ENCODE assay signal across 8 mouse cellular contexts in the genomic region with DNA sequence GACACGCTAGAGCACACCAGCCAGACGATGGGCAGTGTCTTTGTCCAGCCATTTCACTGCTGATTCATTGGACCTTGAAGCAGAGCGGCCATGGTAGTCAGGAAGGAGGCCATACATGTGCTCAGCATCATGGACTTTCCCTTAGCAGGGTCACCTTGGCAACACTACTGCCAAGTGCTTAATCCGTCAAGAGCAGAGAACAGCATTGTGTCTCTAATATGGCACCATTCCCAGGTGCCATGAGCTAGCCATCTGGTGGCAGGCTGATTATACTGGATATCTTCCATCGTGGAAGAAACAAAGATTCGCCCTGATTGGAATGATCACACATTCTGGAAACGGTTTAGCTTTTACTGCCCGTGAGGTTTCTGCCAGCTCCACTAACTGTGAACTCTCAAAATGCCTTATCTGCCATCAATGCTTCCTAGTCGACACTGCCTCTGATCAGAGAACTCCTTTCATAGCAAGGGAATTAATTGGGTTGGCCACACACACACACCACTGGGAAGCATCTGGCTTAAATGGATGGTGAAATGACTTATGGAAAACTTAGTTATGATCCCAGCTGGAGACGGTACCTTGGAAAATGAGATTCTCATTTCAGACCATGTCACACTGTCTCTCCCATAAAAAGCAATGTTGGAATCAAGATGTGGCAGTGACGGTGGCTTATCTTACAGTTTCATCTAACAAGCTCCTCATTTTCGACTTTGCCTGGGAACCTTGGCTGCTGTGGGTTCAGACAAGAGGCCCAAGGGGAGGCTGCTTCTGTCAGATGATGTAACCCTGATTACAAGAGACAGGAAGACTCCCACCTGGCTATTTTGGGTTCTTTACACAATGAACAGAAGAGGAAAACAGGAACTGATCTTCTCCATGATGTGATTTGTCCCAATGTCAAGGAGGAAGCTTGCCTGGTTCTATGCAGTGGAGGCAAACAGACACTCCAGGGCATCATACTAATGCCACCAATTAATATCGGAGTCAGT. TPM values are rescaled to one million over a fixed set of nuclear protein-coding genes. Genes with fewer than 3 reads are reported as not detected.
DNase-seq lines count a peak whose midpoint lies in the region; ATAC-seq and TF ChIP-seq lines count a peak whose summit lies in the region.

No protein-coding gene starts in this region.

- TF ChIP-seq CTCF in liver, postnatal 0 days (IDR thresholded peaks at IDR 0.05; ENCODE audit: low read depth): no peak

- no peak overlapping the region for H3K9ac ChIP-seq in hindbrain, embryonic 15.5 days
- no peak overlapping the region for H3K9ac ChIP-seq in liver, postnatal 0 days (replicated peaks)

- H3K9me3 ChIP-seq in hindbrain, embryonic 15.5 days: no peaks in the 10 kb centered on the region
- H3K9me3 ChIP-seq in liver, postnatal 0 days (ENCODE audit: low read length): no peaks in the 10 kb centered on the region

- 0 out of 2 replicates have a peak overlapping the region, but pooled peaks have one; percentile 10 for H3K4me2 ChIP-seq in hindbrain, embryonic 15.5 days
- no peak overlapping the region for H3K4me2 ChIP-seq in liver, postnatal 0 days (ENCODE audit: low read depth, low read length)

- no peak for TF ChIP-seq EP300 in liver, postnatal 0 days (IDR thresholded peaks at IDR 0.05; ENCODE audit: low read depth)

- peak; percentile 59 for ATAC-seq in frontal cortex, adult (ENCODE audit: low TSS enrichment)
- ATAC-seq in hindbrain, embryonic 15.5 days (ENCODE audit: low FRiP score, low read depth): peak; percentile 97
- no peak for ATAC-seq in liver, postnatal 0 days

- peak overlapping the region; percentile 83 for H3K27ac ChIP-seq in hindbrain, embryonic 15.5 days (replicated peaks)
- no peak overlapping the region for H3K27ac ChIP-seq in liver, postnatal 0 days (ENCODE audit: low read depth)

- 38% methylated on average over 13 of the region's 13 CpGs for WGBS in hindbrain, embryonic 15.5 days
- WGBS in liver, postnatal 0 days (ENCODE audit: insufficient replicate concordance): 64% methylated on average over 13 of the region's 13 CpGs

- DNase-seq in frontal cortex, postnatal 25 days (ENCODE audit: low spot score in 2 of 2): no peak
- peak; percentile 32 for DNase-seq in right cerebral cortex, postnatal 4 days
- DNase-seq in right cerebral cortex, postnatal 14 days: no peak
- DNase-seq in retina, postnatal 7 days (ENCODE audit: low read depth, low spot score): peak; percentile 27
- no peak for DNase-seq in spleen, postnatal 10 days (ENCODE audit: low spot score in 2 of 2)
- DNase-seq in liver, postnatal 0 days: no peak

- no peaks in the 10 kb centered on the region for H3K27me3 ChIP-seq in hindbrain, embryonic 15.5 days
- H3K27me3 ChIP-seq in liver, postnatal 0 days (ENCODE audit: insufficient read depth, low read length): no peaks in the 10 kb centered on the region

- peaks cover 16% of the 10 kb centered on the region; the same call in 1 of the 2 replicates for H3K4me1 ChIP-seq in hindbrain, embryonic 15.5 days (replicated peaks)
- H3K4me1 ChIP-seq in liver, postnatal 0 days (ENCODE audit: insufficient read depth): no peaks in the 10 kb centered on the region

- H3K4me3 ChIP-seq in hindbrain, embryonic 15.5 days: no peak overlapping the region
- H3K4me3 ChIP-seq in liver, postnatal 0 days (ENCODE audit: low read depth, low read length): no peak overlapping the region

- H3K36me3 ChIP-seq in hindbrain, embryonic 15.5 days: no peaks in the 10 kb centered on the region
- H3K36me3 ChIP-seq in liver, postnatal 0 days (replicated peaks; ENCODE audit: insufficient read depth, low read length): no peaks in the 10 kb centered on the region

RNA-seq across cellular contexts. Expression of a gene that starts 14.9 kb away (rescaled TPM):
- polyA plus RNA-seq in hindbrain, embryonic 15.5 days (2015; fragmentation: Nextera tagmentation; extraction: Ambion mirVana): 79.6 and 86.8 TPM in 2 replicates
- 17.4 and 19.4 TPM in 2 replicates for polyA plus RNA-seq in liver, postnatal 0 days (2015; fragmentation: Nextera tagmentation; extraction: Ambion mirVana)

Comparison
In these comparisons a context has a peak if more than half of its experiments do, and no peak if none do; other contexts are left out.
1. DNase-seq: peak in right cerebral cortex, postnatal 4 days (single experiment) and retina, postnatal 7 days (single experiment); none in frontal cortex, postnatal 25 days (0 of 2), right cerebral cortex, postnatal 14 days (single experiment), spleen, postnatal 10 days (0 of 2) and liver, postnatal 0 days (single experiment).